Mouse (Mus musculus): ENCODE data around the gene Kcnt2. TPM values are rescaled to one million over a fixed set of nuclear protein-coding genes. Genes with fewer than 3 reads are reported as not detected.

Gene Kcnt2
- polyA plus RNA-seq, 1 experiment from 2014 or later, result 1.1 TPM

- no peak overlapping the region for H3K9ac ChIP-seq
- no peaks in the 10 kb centered on the region for H3K36me3 ChIP-seq (ENCODE audit: insufficient read depth)
- no peaks in the 10 kb centered on the region for H3K4me1 ChIP-seq (ENCODE audit: insufficient read depth)
- no peak for TF ChIP-seq CTCF (IDR thresholded peaks at IDR 0.05; ENCODE audit: low read depth)
- H3K27ac ChIP-seq (ENCODE audit: low read depth), result no peak overlapping the region
- no peak overlapping the region for H3K4me3 ChIP-seq (ENCODE audit: low read depth, low read length)
- ATAC-seq (ENCODE audit: insufficient read depth) (no peak), DNase-seq (no peak)
- H3K27me3 ChIP-seq (ENCODE audit: insufficient read depth, low read length), result no peaks in the 10 kb centered on the region
- no peak overlapping the region for H3K4me2 ChIP-seq
- H3K9me3 ChIP-seq (ENCODE audit: low read depth, low read length), result no peaks in the 10 kb centered on the region
These were observed 177.0 kb downstream of the Kcnt2 start for GRCm38 (mm10) chr1:140422954-140423353.

- 40% methylated on average over 2 of the region's 2 CpGs for WGBS
- ATAC-seq (ENCODE audit: insufficient read depth), result no peak
These were observed 183.4 kb downstream of the Kcnt2 start for GRCm38 (mm10) chr1:140429284-140429850.

GRCm38 (mm10) chr1:140432039-140432438 lies 186.1 kb downstream of the Kcnt2 start:
- H3K9ac ChIP-seq, result no peak overlapping the region
- H3K4me3 ChIP-seq (ENCODE audit: low read depth, low read length), result no peak overlapping the region
- no peaks in the 10 kb centered on the region for H3K4me1 ChIP-seq (ENCODE audit: insufficient read depth)
- H3K4me2 ChIP-seq, result no peak overlapping the region
- ATAC-seq (ENCODE audit: insufficient read depth) (no peak), DNase-seq (no peak)
- H3K27me3 ChIP-seq (ENCODE audit: insufficient read depth, low read length), result no peaks in the 10 kb centered on the region
- 69% methylated on average over 1 of the region's 1 CpGs for WGBS
- H3K27ac ChIP-seq (ENCODE audit: low read depth), result no peak overlapping the region
- H3K36me3 ChIP-seq (ENCODE audit: insufficient read depth), result no peaks in the 10 kb centered on the region
- H3K9me3 ChIP-seq (ENCODE audit: low read depth, low read length), result no peaks in the 10 kb centered on the region
- no peak for TF ChIP-seq CTCF (IDR thresholded peaks at IDR 0.05; ENCODE audit: low read depth)

More at GRCm38 (mm10) chr1:140429284-140429850, 183.4 kb downstream of the Kcnt2 start:
- Histone ChIP-seq H3K4me1 (ENCODE audit: insufficient read depth) (no peaks in the 10 kb centered on the region), H3K4me2 (no peak overlapping the region), H3K36me3 (ENCODE audit: insufficient read depth) (no peaks in the 10 kb centered on the region), H3K9me3 (ENCODE audit: low read depth, low read length) (no peaks in the 10 kb centered on the region), H3K27me3 (ENCODE audit: insufficient read depth, low read length) (no peaks in the 10 kb centered on the region), H3K4me3 (ENCODE audit: low read depth, low read length) (no peak overlapping the region), H3K27ac (ENCODE audit: low read depth) (no peak overlapping the region), H3K9ac (no peak overlapping the region)
- DNase-seq, result no peak
- no peak for TF ChIP-seq CTCF (IDR thresholded peaks at IDR 0.05; ENCODE audit: low read depth)

GRCm38 (mm10) chr1:140434791-140435190 lies 188.8 kb downstream of the Kcnt2 start:
- Histone ChIP-seq H3K4me2 (no peak overlapping the region), H3K27me3 (ENCODE audit: insufficient read depth, low read length) (no peaks in the 10 kb centered on the region), H3K9me3 (ENCODE audit: low read depth, low read length) (no peaks in the 10 kb centered on the region), H3K27ac (ENCODE audit: low read depth) (no peak overlapping the region), H3K4me3 (ENCODE audit: low read depth, low read length) (no peak overlapping the region), H3K4me1 (ENCODE audit: insufficient read depth) (no peaks in the 10 kb centered on the region), H3K9ac (no peak overlapping the region), H3K36me3 (ENCODE audit: insufficient read depth) (no peaks in the 10 kb centered on the region)
- ATAC-seq (ENCODE audit: insufficient read depth) (no peak), DNase-seq (no peak)
- no peak for TF ChIP-seq CTCF (IDR thresholded peaks at IDR 0.05; ENCODE audit: low read depth)
- WGBS, result 73% methylated on average over 2 of the region's 2 CpGs

GRCm38 (mm10) chr1:140438176-140438575 lies 192.2 kb downstream of the Kcnt2 start:
- no peak overlapping the region for H3K4me3 ChIP-seq (ENCODE audit: low read depth, low read length)
- no peaks in the 10 kb centered on the region for H3K27me3 ChIP-seq (ENCODE audit: insufficient read depth, low read length)
- no peak overlapping the region for H3K9ac ChIP-seq
- TF ChIP-seq CTCF (IDR thresholded peaks at IDR 0.05; ENCODE audit: low read depth), result no peak
- no peaks in the 10 kb centered on the region for H3K9me3 ChIP-seq (ENCODE audit: low read depth, low read length)
- no peaks in the 10 kb centered on the region for H3K36me3 ChIP-seq (ENCODE audit: insufficient read depth)
- H3K4me1 ChIP-seq (ENCODE audit: insufficient read depth), result no peaks in the 10 kb centered on the region
- no peak for DNase-seq
- H3K27ac ChIP-seq (ENCODE audit: low read depth), result no peak overlapping the region
- ATAC-seq (ENCODE audit: insufficient read depth), result no peak
- WGBS, result 62% methylated on average over 5 of the region's 5 CpGs
- no peak overlapping the region for H3K4me2 ChIP-seq

- TF ChIP-seq CTCF (IDR thresholded peaks at IDR 0.05; ENCODE audit: low read depth), result no peak
- Histone ChIP-seq H3K9ac (no peak overlapping the region), H3K4me3 (ENCODE audit: low read depth, low read length) (no peak overlapping the region), H3K4me1 (ENCODE audit: insufficient read depth) (no peaks in the 10 kb centered on the region), H3K36me3 (ENCODE audit: insufficient read depth) (no peaks in the 10 kb centered on the region), H3K27me3 (ENCODE audit: insufficient read depth, low read length) (no peaks in the 10 kb centered on the region), H3K4me2 (no peak overlapping the region), H3K9me3 (ENCODE audit: low read depth, low read length) (no peaks in the 10 kb centered on the region), H3K27ac (ENCODE audit: low read depth) (no peak overlapping the region)
- 66% methylated on average over 1 of the region's 1 CpGs for WGBS
- ATAC-seq (ENCODE audit: insufficient read depth) (no peak), DNase-seq (no peak)
These were observed 197.9 kb downstream of the Kcnt2 start for GRCm38 (mm10) chr1:140443904-140444303.

- Histone ChIP-seq H3K36me3 (ENCODE audit: insufficient read depth) (no peaks in the 10 kb centered on the region), H3K27me3 (ENCODE audit: insufficient read depth, low read length) (no peaks in the 10 kb centered on the region), H3K4me3 (ENCODE audit: low read depth, low read length) (no peak overlapping the region), H3K9ac (no peak overlapping the region), H3K4me1 (ENCODE audit: insufficient read depth) (no peaks in the 10 kb centered on the region), H3K27ac (ENCODE audit: low read depth) (no peak overlapping the region), H3K9me3 (ENCODE audit: low read depth, low read length) (no peaks in the 10 kb centered on the region), H3K4me2 (no peak overlapping the region)
- WGBS, result 77% methylated on average over 5 of the region's 5 CpGs
- ATAC-seq (ENCODE audit: insufficient read depth), result no peak
- TF ChIP-seq CTCF (IDR thresholded peaks at IDR 0.05; ENCODE audit: low read depth), result no peak
- DNase-seq, result no peak
These were observed 198.4 kb downstream of the Kcnt2 start for GRCm38 (mm10) chr1:140444394-140444793.

- Histone ChIP-seq H3K4me3 (ENCODE audit: low read depth, low read length) (no peak overlapping the region), H3K9me3 (ENCODE audit: low read depth, low read length) (no peaks in the 10 kb centered on the region), H3K27me3 (ENCODE audit: insufficient read depth, low read length) (no peaks in the 10 kb centered on the region), H3K36me3 (ENCODE audit: insufficient read depth) (no peaks in the 10 kb centered on the region), H3K27ac (ENCODE audit: low read depth) (no peak overlapping the region), H3K9ac (no peak overlapping the region), H3K4me1 (ENCODE audit: insufficient read depth) (no peaks in the 10 kb centered on the region), H3K4me2 (no peak overlapping the region)
- ATAC-seq (ENCODE audit: insufficient read depth) (no peak), DNase-seq (peak; percentile 38)
- no peak for TF ChIP-seq CTCF (IDR thresholded peaks at IDR 0.05; ENCODE audit: low read depth)
- 67% methylated on average over 3 of the region's 3 CpGs for whole genome bisulfite sequencing
These were observed 205.5 kb downstream of the Kcnt2 start for GRCm38 (mm10) chr1:140451461-140451860.

Data from lung, embryonic 14.5 days (tissue).